Mouse (Mus musculus) E14TG2a.4 (cell line): Measurements from ENCODE around the gene Prox1.

Experiments used
- H3K27me3 ChIP-seq: 2 replicates; pipeline ENCODE4 v1.6.1; 2014; ENCODE audit warnings: low read length, control low read depth; ENCODE audit not compliant: insufficient read depth
- H3K36me3 ChIP-seq: 2 replicates; pipeline ENCODE4 v1.6.1; 2014; ENCODE audit warnings: low read length, control low read depth; ENCODE audit not compliant: insufficient read depth
- H3K4me1 ChIP-seq: replicated peaks from 2 replicates; pipeline ENCODE4 v1.6.1; 2014; ENCODE audit warnings: low read depth, low read length, control low read depth
- H3K4me3 ChIP-seq: replicated peaks from 2 replicates; pipeline ENCODE4 v1.5.1; 2014; ENCODE audit warnings: mild to moderate bottlenecking, low read length
- H3K9me3 ChIP-seq: 2 replicates; pipeline ENCODE4 v1.6.1; 2014; ENCODE audit warnings: low read length, control low read depth
- CTCF ChIP-seq: conservative IDR thresholded peaks from 2 replicates; pipeline ENCODE4 v1.5.1; 2014; ENCODE audit warnings: low read length
- NANOG ChIP-seq: IDR thresholded peaks from 2 replicates; pipeline ENCODE4 v1.6.1; 2014; ENCODE audit warnings: borderline replicate concordance, low read length, mixed read lengths
- POU5F1 ChIP-seq: IDR thresholded peaks from 2 replicates; pipeline ENCODE4 v1.6.1; 2014; ENCODE audit warnings: low read length, borderline replicate concordance

The Prox1 gene

GRCm38 (mm10) chr1:190180861-190181260 lies 10.3 kb upstream of the Prox1 start:
- TF ChIP-seq POU5F1: no peak
- no peak for TF ChIP-seq CTCF
- no peak for TF ChIP-seq NANOG

GRCm38 (mm10) chr1:190176961-190177360 lies 6.4 kb upstream of the Prox1 start:
- H3K36me3 ChIP-seq: no peaks in the 10 kb centered on the region
- H3K27me3 ChIP-seq: peaks cover 83% of the 10 kb centered on the region
- H3K4me3 ChIP-seq: no peak overlapping the region
- TF ChIP-seq NANOG (no peak), POU5F1 (no peak), CTCF (no peak)
- peaks cover 29% of the 10 kb centered on the region for H3K4me1 ChIP-seq
- H3K9me3 ChIP-seq: 0 out of 2 replicates have a peak, but pooled peaks cover 6% of the 10 kb centered on the region

More at GRCm38 (mm10) chr1:190180861-190181260, 10.3 kb upstream of the Prox1 start:
- Histone ChIP-seq H3K9me3 (0 out of 2 replicates have a peak, but pooled peaks cover 6% of the 10 kb centered on the region), H3K36me3 (no peaks in the 10 kb centered on the region), H3K27me3 (peaks cover 44% of the 10 kb centered on the region), H3K4me1 (no peaks in the 10 kb centered on the region; the same call in 1 of the 2 replicates), H3K4me3 (no peak overlapping the region)

GRCm38 (mm10) chr1:190174671-190175661 lies 4.5 kb upstream of the Prox1 start:
- peak overlapping the region; percentile 66 for H3K4me3 ChIP-seq
- no peak for TF ChIP-seq NANOG
- H3K36me3 ChIP-seq: no peaks in the 10 kb centered on the region
- H3K9me3 ChIP-seq: 0 out of 2 replicates have a peak, but pooled peaks cover 6% of the 10 kb centered on the region
- H3K27me3 ChIP-seq: peaks cover 91% of the 10 kb centered on the region
- peaks cover 29% of the 10 kb centered on the region for H3K4me1 ChIP-seq

- H3K4me1 ChIP-seq: peaks cover 36% of the 10 kb centered on the region
- no peak overlapping the region for H3K4me3 ChIP-seq
- H3K36me3 ChIP-seq: no peaks in the 10 kb centered on the region
- 0 out of 2 replicates have a peak, but pooled peaks cover 6% of the 10 kb centered on the region for H3K9me3 ChIP-seq
- H3K27me3 ChIP-seq: peaks cover 92% of the 10 kb centered on the region
- TF ChIP-seq POU5F1 (no peak), CTCF (no peak), NANOG (no peak)
These were observed 3.7 kb upstream of the Prox1 start for GRCm38 (mm10) chr1:190174231-190174630.

- no peak overlapping the region for H3K4me3 ChIP-seq
- TF ChIP-seq NANOG (no peak), CTCF (no peak), POU5F1 (no peak)
- peaks cover 38% of the 10 kb centered on the region for H3K4me1 ChIP-seq
- H3K36me3 ChIP-seq: no peaks in the 10 kb centered on the region
- H3K27me3 ChIP-seq: peaks cover 94% of the 10 kb centered on the region
- H3K9me3 ChIP-seq: 0 out of 2 replicates have a peak, but pooled peaks cover 2% of the 10 kb centered on the region
These were observed 3.1 kb upstream of the Prox1 start for GRCm38 (mm10) chr1:190173596-190173995.

GRCm38 (mm10) chr1:190172979-190173461 lies 2.5 kb upstream of the Prox1 start:
- TF ChIP-seq POU5F1: no peak
- no peak for TF ChIP-seq NANOG
- no peak for TF ChIP-seq CTCF
- Histone ChIP-seq H3K27me3 (peaks cover 95% of the 10 kb centered on the region), H3K36me3 (no peaks in the 10 kb centered on the region), H3K4me3 (0 out of 2 replicates have a peak overlapping the region, but pooled peaks have one; percentile 13), H3K4me1 (peaks cover 44% of the 10 kb centered on the region), H3K9me3 (no peaks in the 10 kb centered on the region)

GRCm38 (mm10) chr1:190172311-190172978 lies 1.9 kb upstream of the Prox1 start:
- H3K9me3 ChIP-seq: no peaks in the 10 kb centered on the region
- no peaks in the 10 kb centered on the region for H3K36me3 ChIP-seq
- no peak for TF ChIP-seq CTCF
- TF ChIP-seq POU5F1: no peak
- no peak for TF ChIP-seq NANOG
- H3K4me1 ChIP-seq: peaks cover 44% of the 10 kb centered on the region
- 0 out of 2 replicates have a peak overlapping the region, but pooled peaks have one; percentile 13 for H3K4me3 ChIP-seq
- H3K27me3 ChIP-seq: peaks cover 96% of the 10 kb centered on the region

GRCm38 (mm10) chr1:190171750-190172149 lies 1.2 kb upstream of the Prox1 start:
- H3K4me1 ChIP-seq: peaks cover 44% of the 10 kb centered on the region
- H3K9me3 ChIP-seq: no peaks in the 10 kb centered on the region
- no peaks in the 10 kb centered on the region for H3K36me3 ChIP-seq
- H3K27me3 ChIP-seq: peaks cover 93% of the 10 kb centered on the region
- H3K4me3 ChIP-seq: no peak overlapping the region
- no peak for TF ChIP-seq CTCF
- no peak for TF ChIP-seq POU5F1
- TF ChIP-seq NANOG: no peak
